Mouse (Mus musculus): ENCODE measurements at regions not wholly inside any gene's neighbourhood (a gene's known extent, or its start where the extent isn't known, plus 50 kb on each side); places are given as distances from the start of the nearest gene placed in this dataset.

GRCm38 (mm10) chr4:124321221-124321620 is 289.4 kb downstream of the 3100002H09Rik start:
- TF ChIP-seq CTCF (IDR thresholded peaks at IDR 0.05) (no peak), EP300 (IDR thresholded peaks at IDR 0.05) (no peak)

Data from lung, postnatal 0 days (tissue).